Mouse (Mus musculus) testis, adult 2 months (tissue): Measurements from ENCODE around the gene Gm20388.

Experiments used
- CTCF ChIP-seq: fragments of 200-500 bp; IDR thresholded peaks from 2 replicates; pipeline ENCODE4 v1.5.1; 2012; ENCODE audit warnings: low read depth, mild to moderate bottlenecking, inconsistent platforms, low read length, moderate library complexity; ENCODE audit not compliant: control insufficient read depth, insufficient read depth, insufficient replicate concordance
- POLR2A ChIP-seq: fragments of 200-500 bp; IDR thresholded peaks from 2 replicates; pipeline ENCODE4 v1.6.1; 2012; ENCODE audit warnings: low read depth, mild to moderate bottlenecking, inconsistent platforms, low read length, moderate library complexity; ENCODE audit not compliant: control insufficient read depth

- TF ChIP-seq CTCF (no peak), POLR2A (no peak)
Observed at GRCm38 (mm10) chr8:122282501-122283355, 2372.1 kb downstream of the Gm20388 start.
